Mouse (Mus musculus) small intestine, adult 2 months (tissue): Measurements from ENCODE around the gene Otop2.

ENCODE experiments used
- CTCF ChIP-seq: fragments of 200-500 bp; IDR thresholded peaks from 2 replicates; pipeline ENCODE4 v1.5.1; 2012; ENCODE audit warnings: low read depth, mild to moderate bottlenecking, control low read depth, inconsistent platforms, low read length, moderate library complexity, mixed read lengths; ENCODE audit not compliant: insufficient replicate concordance, insufficient read length; ENCODE audit errors: extremely low read depth
- POLR2A ChIP-seq: fragments of 200-500 bp; IDR thresholded peaks from 2 replicates; pipeline ENCODE4 v1.6.1; 2012; ENCODE audit warnings: low read depth, mild to moderate bottlenecking, control low read depth, inconsistent platforms, low read length, moderate library complexity

- TF ChIP-seq POLR2A = no peak
- no peak for TF ChIP-seq CTCF
Observed at GRCm38 (mm10) chr11:115319704-115320383, 12.9 kb downstream of the Otop2 start.
